Mouse (Mus musculus): ENCODE data around the gene Nfkb1.

DNA sequence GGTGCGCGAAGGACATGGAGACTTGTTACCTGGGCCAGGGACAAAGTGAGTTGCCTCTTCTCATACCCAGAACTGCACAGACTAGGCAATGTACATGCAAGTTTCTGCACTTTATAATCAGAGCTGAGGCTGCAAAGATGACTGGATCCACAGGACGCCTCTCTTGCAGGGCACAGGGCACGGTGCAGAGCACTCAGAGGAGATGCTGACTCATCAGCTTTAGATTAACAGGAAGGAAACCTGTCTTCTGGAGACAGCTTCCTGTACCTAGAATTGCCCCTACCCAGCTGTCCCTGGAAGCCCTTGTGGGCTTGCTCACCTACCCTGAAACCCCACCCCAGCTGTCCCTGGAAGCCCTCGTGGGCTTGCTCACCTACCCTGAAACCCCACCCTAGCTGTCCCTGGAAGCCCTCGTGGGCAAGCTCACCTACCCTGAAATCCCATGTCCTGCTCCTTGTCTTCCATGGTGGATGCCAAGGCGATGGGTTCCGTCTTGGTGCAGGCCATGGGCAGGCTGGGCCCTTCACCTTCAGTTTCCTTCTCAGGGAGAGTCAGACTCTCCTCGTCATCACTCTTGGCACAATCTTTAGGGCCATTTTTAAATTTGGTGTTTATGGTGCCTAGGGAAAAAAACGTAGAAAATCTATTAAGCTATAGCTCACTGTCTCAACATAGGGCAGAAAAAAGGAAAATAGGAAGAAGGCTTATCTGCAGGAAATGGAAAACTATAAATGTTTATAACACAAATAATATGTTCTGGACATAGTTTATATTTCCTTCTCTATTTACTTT is 86.5 kb downstream of the Nfkb1 start:
- TF ChIP-seq CTCF (IDR thresholded peaks at IDR 0.05; ENCODE audit: insufficient read depth, low read depth, low read length) = no peak
- TF ChIP-seq POLR2A (IDR thresholded peaks at IDR 0.05; ENCODE audit: insufficient read depth, low read depth, low read length) = no peak

Measured in olfactory bulb, adult 2 months (tissue).